ENCODE assay signal across 7 mouse cellular contexts in the genomic region with DNA sequence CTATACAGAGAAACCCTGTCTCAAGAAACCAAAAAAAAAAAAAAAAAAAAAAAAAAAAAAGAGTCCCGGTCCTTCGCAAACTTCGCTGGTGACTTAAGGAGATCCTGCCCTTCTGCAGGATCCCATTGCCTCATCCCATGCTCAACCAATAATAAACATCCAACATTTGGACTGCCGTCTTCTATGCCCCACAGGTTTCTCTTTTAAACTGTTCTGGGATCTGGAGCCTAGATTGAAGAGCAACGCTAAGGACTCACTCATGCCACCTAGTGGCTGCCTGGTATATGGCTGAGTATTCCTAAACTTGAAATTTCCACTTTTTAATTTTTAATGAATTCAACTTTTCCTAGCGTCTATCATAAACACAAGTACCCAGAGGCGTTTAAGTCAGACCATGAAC. TPM values are rescaled to one million over a fixed set of nuclear protein-coding genes. Genes with fewer than 3 reads are reported as not detected.
DNase-seq lines count a peak whose midpoint lies in the region; ATAC-seq and TF ChIP-seq lines count a peak whose summit lies in the region.

No protein-coding gene starts in this region.

- H3K27ac ChIP-seq in CH12.LX (ENCODE audit: insufficient read depth, low read depth), result no peak overlapping the region
- H3K27ac ChIP-seq in forebrain, postnatal 0 days (ENCODE audit: low read depth, low read length), result no peak overlapping the region
- no peak overlapping the region for H3K27ac ChIP-seq in intestine, embryonic 14.5 days (ENCODE audit: low read depth)
- H3K27ac ChIP-seq in liver, embryonic 11.5 days (ENCODE audit: low read depth, low read length), result no peak overlapping the region
- no peak overlapping the region for H3K27ac ChIP-seq in neural tube, embryonic 15.5 days (replicated peaks)

- H3K4me2 ChIP-seq in CH12.LX (ENCODE audit: insufficient read depth, low read depth, poor library complexity, severe bottlenecking), result peak overlapping the region; percentile 48
- no peak overlapping the region; the same call in 1 of the 2 replicates for H3K4me2 ChIP-seq in forebrain, postnatal 0 days (ENCODE audit: low read depth)
- peak overlapping the region; percentile 25; the same call in 1 of the 2 replicates for H3K4me2 ChIP-seq in intestine, embryonic 14.5 days (ENCODE audit: low read length)
- H3K4me2 ChIP-seq in liver, embryonic 11.5 days, result peak overlapping the region; percentile 52
- H3K4me2 ChIP-seq in neural tube, embryonic 15.5 days, result peak overlapping the region; percentile 34

- H3K4me1 ChIP-seq in CH12.LX (ENCODE audit: control insufficient read depth in 1 of 2, insufficient read depth in 2 of 2), result peaks cover 2 to 17% of the 10 kb centered on the region in 2 experiments; a peak in 2 of 4 replicates
- H3K4me1 ChIP-seq in forebrain, postnatal 0 days (ENCODE audit: insufficient read depth), result no peaks in the 10 kb centered on the region
- H3K4me1 ChIP-seq in intestine, embryonic 14.5 days (replicated peaks; ENCODE audit: control insufficient read depth, insufficient read depth, low read length), result no peaks in the 10 kb centered on the region
- H3K4me1 ChIP-seq in liver, embryonic 11.5 days (replicated peaks; ENCODE audit: control insufficient read depth, insufficient read depth, low read length), result no peaks in the 10 kb centered on the region
- no peaks in the 10 kb centered on the region for H3K4me1 ChIP-seq in neural tube, embryonic 15.5 days

- peak overlapping the region in 2 of 3 experiments; percentile 24 to 36 for H3K4me3 ChIP-seq in CH12.LX (replicated peaks in 1 of 3; ENCODE audit: low read depth in 2 of 3, low read length in 2 of 3, poor library complexity in 1 of 3)
- no peak overlapping the region for H3K4me3 ChIP-seq in forebrain, postnatal 0 days (ENCODE audit: low read depth, low read length)
- H3K4me3 ChIP-seq in intestine, embryonic 14.5 days (ENCODE audit: low read depth, low read length), result no peak overlapping the region
- H3K4me3 ChIP-seq in liver, embryonic 11.5 days (ENCODE audit: low read depth, low read length), result no peak overlapping the region
- H3K4me3 ChIP-seq in neural tube, embryonic 15.5 days (replicated peaks), result no peak overlapping the region

- TF ChIP-seq CTCF in CH12.LX (conservative IDR thresholded peaks at IDR 0.05 in 1 of 2, IDR thresholded peaks at IDR 0.05 in 1 of 2; ENCODE audit: low read depth in 2 of 2, low read length in 2 of 2), result peak; percentile 86 to 91
- peak; percentile 86 for TF ChIP-seq CTCF in forebrain, postnatal 0 days (IDR thresholded peaks at IDR 0.05; ENCODE audit: low read depth)

- ATAC-seq in forebrain, postnatal 0 days, result no peak
- no peak for ATAC-seq in intestine, embryonic 14.5 days (replicated peaks; ENCODE audit: low FRiP score, low TSS enrichment, low read depth)
- ATAC-seq in liver, embryonic 11.5 days (replicated peaks; ENCODE audit: low FRiP score), result no peak
- ATAC-seq in neural tube, embryonic 15.5 days (ENCODE audit: low FRiP score), result no peak

- peak; percentile 78 for TF ChIP-seq RAD21 in CH12.LX (IDR thresholded peaks at IDR 0.05; ENCODE audit: low read depth, low read length)

- no peaks in the 10 kb centered on the region for H3K36me3 ChIP-seq in CH12.LX (replicated peaks in 1 of 2; ENCODE audit: control insufficient read depth in 1 of 2, insufficient read depth in 1 of 2, low read length in 1 of 2)
- H3K36me3 ChIP-seq in forebrain, postnatal 0 days (ENCODE audit: insufficient read depth), result no peaks in the 10 kb centered on the region
- no peaks in the 10 kb centered on the region for H3K36me3 ChIP-seq in intestine, embryonic 14.5 days (ENCODE audit: control insufficient read depth, insufficient read depth, low read length)
- H3K36me3 ChIP-seq in liver, embryonic 11.5 days (ENCODE audit: control insufficient read depth, insufficient read depth, low read length), result no peaks in the 10 kb centered on the region
- no peaks in the 10 kb centered on the region for H3K36me3 ChIP-seq in neural tube, embryonic 15.5 days

- TF ChIP-seq POLR2A in CH12.LX (IDR thresholded peaks at IDR 0.05; ENCODE audit: low read depth, low read length), result no peak

- dilution Hi-C loops in CH12.LX (cut with MboI; ENCODE audit: extremely low pct_ligation_motif_present, extremely low pct_unique_long_range_greater_than_20kb, low sequenced_read_pairs), result no loop called here

- no peak overlapping the region for H3K9ac ChIP-seq in CH12.LX (ENCODE audit: insufficient read depth, low read depth)
- H3K9ac ChIP-seq in forebrain, postnatal 0 days, result no peak overlapping the region
- no peak overlapping the region for H3K9ac ChIP-seq in intestine, embryonic 14.5 days (ENCODE audit: low read length)
- H3K9ac ChIP-seq in liver, embryonic 11.5 days (ENCODE audit: low read depth, low read length), result no peak overlapping the region
- H3K9ac ChIP-seq in neural tube, embryonic 15.5 days (replicated peaks), result no peak overlapping the region

- no peaks in the 10 kb centered on the region for H3K79me2 ChIP-seq in CH12.LX (replicated peaks; ENCODE audit: control insufficient read depth, extremely low read depth, insufficient read depth, poor library complexity, severe bottlenecking)

- in situ Hi-C loops in CH12.LX (cut with MboI; ENCODE audit: low pct_ligation_motif_present, low pct_unique_long_range_greater_than_20kb, low sequenced_read_pairs), result loop anchor here (10.0 to 25.0 kb wide), 3 partner anchors 99 to 651 kb away; a partner anchor contains a TSS

- no peaks in the 10 kb centered on the region for H3K27me3 ChIP-seq in CH12.LX (replicated peaks)
- no peaks in the 10 kb centered on the region for H3K27me3 ChIP-seq in forebrain, postnatal 0 days (ENCODE audit: insufficient read depth, low read length)
- H3K27me3 ChIP-seq in intestine, embryonic 14.5 days (replicated peaks; ENCODE audit: control insufficient read depth, insufficient read depth, low read length), result 0 out of 2 replicates have a peak, but pooled peaks cover 3% of the 10 kb centered on the region
- no peaks in the 10 kb centered on the region for H3K27me3 ChIP-seq in liver, embryonic 11.5 days (replicated peaks; ENCODE audit: control insufficient read depth, insufficient read depth, low read length)
- H3K27me3 ChIP-seq in neural tube, embryonic 15.5 days (replicated peaks), result no peaks in the 10 kb centered on the region

- DNase-seq in A20 (ENCODE audit: low read depth, low spot score) (peak; percentile 68), CH12.LX (ENCODE audit: extremely low read depth) (peak; percentile 69)
- peak; percentile 33 for DNase-seq in cerebellum, adult 11 months
- peak; percentile 81 for DNase-seq in forebrain, postnatal 0 days
- DNase-seq in intestine, embryonic 14.5 days (ENCODE audit: low spot score), result peak; percentile 79
- DNase-seq in liver, embryonic 11.5 days (ENCODE audit: low spot score), result no peak

- WGBS in forebrain, postnatal 0 days, result 24% methylated on average over 7 of the region's 7 CpGs
- WGBS in intestine, embryonic 14.5 days, result 9% methylated on average over 7 of the region's 7 CpGs
- 13% methylated on average over 7 of the region's 7 CpGs for WGBS in liver, embryonic 11.5 days
- WGBS in neural tube, embryonic 15.5 days, result 16% methylated on average over 7 of the region's 7 CpGs

- TF ChIP-seq EP300 in CH12.LX (IDR thresholded peaks at IDR 0.05; ENCODE audit: low read length), result no peak

- peaks cover 3% of the 10 kb centered on the region for H3K9me3 ChIP-seq in CH12.LX (replicated peaks; ENCODE audit: low read length)
- H3K9me3 ChIP-seq in forebrain, postnatal 0 days (ENCODE audit: low read length), result no peaks in the 10 kb centered on the region
- H3K9me3 ChIP-seq in intestine, embryonic 14.5 days (ENCODE audit: control insufficient read depth, low read length), result no peaks in the 10 kb centered on the region
- H3K9me3 ChIP-seq in liver, embryonic 11.5 days (ENCODE audit: control insufficient read depth, low read length), result no peaks in the 10 kb centered on the region
- no peaks in the 10 kb centered on the region for H3K9me3 ChIP-seq in neural tube, embryonic 15.5 days (replicated peaks)

TF ChIP-seq in CH12.LX, 34 proteins besides CTCF, POLR2A, EP300 and RAD21:
- TF ChIP-seq SMC3 (IDR thresholded peaks at IDR 0.05; ENCODE audit: low read depth, low read length), result peak; percentile 96
- TF ChIP-seq ZC3H11A (IDR thresholded peaks at IDR 0.05; ENCODE audit: low read depth, low read length), result peak; percentile 75
- peak; percentile 91 for TF ChIP-seq ZNF384 (IDR thresholded peaks at IDR 0.05; ENCODE audit: low read depth, low read length)
- no peak for TF ChIP-seq CHD1 (IDR thresholded peaks at IDR 0.05; ENCODE audit: low read depth, low read length)

RNA-seq across cellular contexts. Expression of a gene that starts 23.1 kb away (rescaled TPM):
- 7.9 and 11.2 TPM in 2 replicates for total RNA-seq in CH12.LX (2012; rRNA removed)
- 12.3 and 13.7 TPM in 2 replicates for total RNA-seq in CH12.LX (2014; rRNA removed)
- polyA plus RNA-seq in CH12.LX (2012; ENCODE audit: insufficient read length, low read depth), result 3.8 and 5.0 TPM in 2 replicates
- total RNA-seq in forebrain, postnatal 0 days (2014; rRNA removed), result 0.23 TPM in 1 of 2 replicates, not detected in the other
- 0.40 TPM in 1 of 2 replicates, not detected in the other for polyA plus RNA-seq in forebrain, postnatal 0 days (2015; fragmentation: Nextera tagmentation; extraction: Ambion mirVana)
- not detected in 2 replicates for polyA plus RNA-seq in intestine, embryonic 14.5 days (2014; fragmentation: Nextera tagmentation; extraction: Ambion mirVana)
- 4.2 and 4.7 TPM in 2 replicates for polyA plus RNA-seq in liver, embryonic 11.5 days (2014; fragmentation: Nextera tagmentation; extraction: Ambion mirVana)
- polyA plus RNA-seq in neural tube, embryonic 15.5 days (2015; fragmentation: Nextera tagmentation; extraction: Ambion mirVana), result not detected in 2 replicates

Comparison
In these comparisons a context has a peak if more than half of its experiments do, and no peak if none do; other contexts are left out.
1. H3K4me3 ChIP-seq: peak in CH12.LX (2 of 3); none in forebrain, postnatal 0 days (single experiment), intestine, embryonic 14.5 days (single experiment), liver, embryonic 11.5 days (single experiment) and neural tube, embryonic 15.5 days (single experiment).